Mouse (Mus musculus): ENCODE measurements at regions not wholly inside any gene's neighbourhood (a gene's known extent, or its start where the extent isn't known, plus 50 kb on each side); places are given as distances from the start of the nearest gene placed in this dataset.
A peak's percentile ranks its signal among the peaks of the same experiment; 100 is the strongest.

- Histone ChIP-seq H3K27me3 (replicated peaks) (no peaks in the 10 kb centered on the region), H3K9ac (no peak overlapping the region), H3K9me3 (no peaks in the 10 kb centered on the region), H3K27ac (no peak overlapping the region), H3K36me3 (no peaks in the 10 kb centered on the region), H3K4me1 (replicated peaks) (no peaks in the 10 kb centered on the region), H3K4me2 (replicated peaks) (no peak overlapping the region), H3K4me3 (replicated peaks) (no peak overlapping the region)
- ATAC-seq, result no peak
- 74% methylated on average over 4 of the region's 4 CpGs for WGBS
These were observed 1270.5 kb downstream of the Olfm4 start for GRCm38 (mm10) chr14:81254343-81254838.

- Histone ChIP-seq H3K36me3 (no peaks in the 10 kb centered on the region), H3K4me1 (replicated peaks) (no peaks in the 10 kb centered on the region), H3K27me3 (replicated peaks) (no peaks in the 10 kb centered on the region), H3K9ac (no peak overlapping the region), H3K4me2 (replicated peaks) (no peak overlapping the region), H3K9me3 (no peaks in the 10 kb centered on the region), H3K4me3 (replicated peaks) (no peak overlapping the region), H3K27ac (no peak overlapping the region)
- ATAC-seq, result peak; percentile 45
These were observed 1271.5 kb downstream of the Olfm4 start for GRCm38 (mm10) chr14:81255423-81255822.

- Histone ChIP-seq H3K4me2 (replicated peaks) (no peak overlapping the region), H3K9me3 (no peaks in the 10 kb centered on the region), H3K27me3 (replicated peaks) (no peaks in the 10 kb centered on the region), H3K9ac (no peak overlapping the region), H3K4me1 (replicated peaks) (no peaks in the 10 kb centered on the region), H3K4me3 (replicated peaks) (no peak overlapping the region), H3K27ac (no peak overlapping the region), H3K36me3 (no peaks in the 10 kb centered on the region)
- 48% methylated on average over 3 of the region's 3 CpGs for WGBS
- ATAC-seq, result no peak
These were observed 1283.9 kb downstream of the Olfm4 start for GRCm38 (mm10) chr14:81267637-81268373.

GRCm38 (mm10) chr14:81287489-81288025, 1303.7 kb downstream of the Olfm4 start:
- no peak overlapping the region for H3K4me2 ChIP-seq (replicated peaks)
- no peaks in the 10 kb centered on the region for H3K9me3 ChIP-seq
- 84% methylated on average over 3 of the region's 3 CpGs for WGBS
- no peaks in the 10 kb centered on the region for H3K27me3 ChIP-seq (replicated peaks)
- H3K27ac ChIP-seq, result no peak overlapping the region
- H3K9ac ChIP-seq, result no peak overlapping the region
- no peak overlapping the region for H3K4me3 ChIP-seq (replicated peaks)
- H3K4me1 ChIP-seq (replicated peaks), result no peaks in the 10 kb centered on the region
- H3K36me3 ChIP-seq, result no peaks in the 10 kb centered on the region
- ATAC-seq, result no peak

- Histone ChIP-seq H3K4me1 (replicated peaks) (no peaks in the 10 kb centered on the region), H3K36me3 (no peaks in the 10 kb centered on the region), H3K4me2 (replicated peaks) (no peak overlapping the region), H3K27me3 (replicated peaks) (no peaks in the 10 kb centered on the region), H3K9ac (no peak overlapping the region), H3K4me3 (replicated peaks) (no peak overlapping the region), H3K9me3 (no peaks in the 10 kb centered on the region), H3K27ac (no peak overlapping the region)
- 63% methylated on average over 4 of the region's 4 CpGs for WGBS
- no peak for ATAC-seq
These were observed 1323.3 kb downstream of the Olfm4 start for GRCm38 (mm10) chr14:81307160-81307559.

GRCm38 (mm10) chr14:81341058-81341457, 1357.2 kb downstream of the Olfm4 start:
- H3K4me1 ChIP-seq (replicated peaks), result no peaks in the 10 kb centered on the region
- no peaks in the 10 kb centered on the region for H3K36me3 ChIP-seq
- no peak for ATAC-seq
- WGBS, result 71% methylated on average over 2 of the region's 2 CpGs
- no peak overlapping the region for H3K27ac ChIP-seq
- H3K9me3 ChIP-seq, result no peaks in the 10 kb centered on the region
- H3K4me3 ChIP-seq (replicated peaks), result no peak overlapping the region
- no peak overlapping the region for H3K9ac ChIP-seq
- no peaks in the 10 kb centered on the region for H3K27me3 ChIP-seq (replicated peaks)
- no peak overlapping the region for H3K4me2 ChIP-seq (replicated peaks)

- no peaks in the 10 kb centered on the region for H3K9me3 ChIP-seq
- no peaks in the 10 kb centered on the region for H3K4me1 ChIP-seq (replicated peaks)
- no peak overlapping the region for H3K9ac ChIP-seq
- WGBS, result 90% methylated on average over 2 of the region's 2 CpGs
- no peak overlapping the region for H3K4me2 ChIP-seq (replicated peaks)
- H3K36me3 ChIP-seq, result no peaks in the 10 kb centered on the region
- H3K27ac ChIP-seq, result no peak overlapping the region
- ATAC-seq, result no peak
- no peaks in the 10 kb centered on the region for H3K27me3 ChIP-seq (replicated peaks)
- no peak overlapping the region for H3K4me3 ChIP-seq (replicated peaks)
These were observed 1403.7 kb downstream of the Olfm4 start for GRCm38 (mm10) chr14:81387566-81387965.

All from intestine, embryonic 15.5 days (tissue).